Mouse (Mus musculus): ENCODE measurements around the gene Pdyn.

Gene Pdyn

DNA sequence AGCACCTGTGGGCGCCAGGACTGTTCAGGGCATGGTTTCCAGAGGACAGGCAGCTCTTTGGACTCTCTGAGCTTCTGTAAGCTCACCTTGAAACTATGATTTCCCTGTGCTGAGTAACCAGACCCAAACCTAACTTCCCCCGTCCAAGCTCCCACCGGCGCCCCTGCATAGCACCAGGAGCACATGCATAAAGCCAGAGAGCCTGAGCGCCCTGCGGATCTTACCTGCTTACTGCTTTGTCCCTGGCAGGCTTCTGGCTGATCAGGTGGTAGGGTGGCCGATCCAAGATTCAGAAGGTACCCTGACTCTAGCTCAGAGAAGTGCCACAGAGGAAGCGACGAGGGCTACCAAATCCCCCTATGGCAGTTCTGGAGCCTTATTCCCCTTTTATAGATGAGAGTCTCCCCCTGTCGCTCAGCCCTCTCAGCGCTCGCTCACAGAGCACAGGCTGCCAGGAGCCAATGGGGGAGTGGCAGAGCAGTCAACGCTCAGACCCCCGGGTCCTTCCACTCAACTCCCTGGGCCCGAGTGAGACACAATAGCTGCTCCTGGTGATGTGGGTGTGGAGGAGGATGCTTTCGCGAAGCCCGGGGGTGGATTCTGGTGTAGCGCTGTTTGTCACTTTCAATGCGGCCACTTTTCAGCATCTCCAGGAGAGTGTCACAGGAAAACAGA, at the start of gene Pdyn:
TSS of gene Pdyn (minus strand) at position 361 of the 675 bp plus-strand sequence.
- DNase-seq = no peak

- DNase-seq = no peak
Observed at GRCm38 (mm10) chr2:129742016-129742415, 42.4 kb upstream of the Pdyn start.

GRCm38 (mm10) chr2:129740515-129740914, 40.9 kb upstream of the Pdyn start:
- DNase-seq = no peak

DNA sequence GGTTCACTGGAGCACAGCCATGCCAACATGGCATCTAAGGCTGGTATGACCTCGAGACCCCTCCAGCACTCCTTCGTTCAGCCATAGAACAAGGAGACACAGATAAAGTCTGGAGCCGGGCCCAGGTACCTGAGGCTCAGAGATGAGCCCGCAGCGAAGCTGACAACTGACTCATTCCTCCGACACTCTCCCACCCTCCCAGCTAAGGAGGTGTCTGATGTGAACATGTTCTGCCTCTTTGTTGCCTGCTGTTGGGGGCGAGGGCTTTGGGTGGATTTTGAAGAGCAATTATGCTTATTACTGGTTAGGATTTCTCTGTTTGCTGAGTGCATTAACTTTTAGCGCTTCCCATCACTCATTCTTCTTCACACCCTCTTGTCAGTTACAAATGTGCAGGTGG, 34.4 kb upstream of the Pdyn start:
- no peak for DNase-seq

GRCm38 (mm10) chr2:129729681-129730080, 30.0 kb upstream of the Pdyn start:
- peak; percentile 19 for DNase-seq

GRCm38 (mm10) chr2:129715671-129716070, 16.0 kb upstream of the Pdyn start:
- peak; percentile 56 for DNase-seq

- DNase-seq = no peak
Observed at GRCm38 (mm10) chr2:129713026-129713544, 13.4 kb upstream of the Pdyn start.

DNA sequence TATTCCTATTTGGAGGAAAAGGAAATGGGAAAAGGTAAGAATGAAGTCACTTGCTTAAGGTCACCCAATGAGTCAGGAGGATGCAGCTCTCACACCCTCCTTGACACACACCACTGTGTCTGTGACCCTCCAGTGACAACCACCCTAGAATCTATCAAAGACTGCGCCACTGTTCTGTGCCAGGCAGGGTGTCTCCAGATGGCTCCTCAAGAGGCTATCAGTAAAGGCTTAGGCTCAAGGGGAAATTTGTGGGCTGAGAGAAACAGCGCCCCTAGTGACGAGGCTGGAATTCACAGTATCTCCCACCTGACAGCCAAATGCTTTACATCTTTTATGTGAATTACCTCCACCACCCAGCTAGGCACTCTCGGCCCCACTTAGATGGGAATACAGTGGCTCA, 3.6 kb downstream of the Pdyn start:
- DNase-seq = peak; percentile 27

DNA sequence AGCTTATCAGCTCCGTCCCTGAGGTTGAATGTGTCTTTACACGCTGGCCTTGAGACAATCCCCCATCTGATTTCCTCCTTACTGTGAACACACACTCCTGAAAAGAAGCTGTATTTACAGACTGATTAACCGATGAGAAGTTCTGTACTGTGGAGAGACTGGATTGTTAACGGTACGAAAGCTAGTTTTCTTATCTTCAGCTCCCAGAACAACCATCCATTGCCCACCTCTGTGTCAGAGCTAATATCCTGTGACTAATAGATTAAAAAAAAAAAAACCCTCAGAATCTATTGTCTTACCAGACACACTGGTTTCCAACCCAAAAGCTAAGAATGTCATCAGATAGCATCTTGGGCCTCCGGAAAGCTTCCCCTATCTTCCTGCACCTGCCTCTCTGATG, 5.3 kb downstream of the Pdyn start:
- no peak for DNase-seq

- no peak for DNase-seq
Observed at GRCm38 (mm10) chr2:129692694-129693093, 7.0 kb downstream of the Pdyn start.

DNA sequence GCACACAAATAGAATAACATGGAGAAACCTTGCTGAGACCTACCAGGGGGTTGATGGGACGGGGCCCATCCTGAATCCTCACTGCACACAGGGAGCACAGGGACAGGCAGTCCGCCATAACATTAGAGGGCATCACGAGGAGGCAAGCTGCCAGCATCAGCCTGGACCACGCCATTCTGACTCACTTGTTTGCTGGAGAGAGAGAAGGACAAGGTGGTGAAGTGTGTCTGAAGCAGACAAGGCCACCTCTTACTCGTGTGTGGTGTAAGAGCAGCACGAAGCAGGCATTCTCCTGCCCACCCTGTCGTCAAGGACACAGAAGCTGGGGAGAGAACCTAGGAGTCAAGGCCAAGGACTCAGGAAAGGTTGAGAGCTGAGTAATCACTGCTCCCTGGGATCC, 9.9 kb downstream of the Pdyn start:
- no peak for DNase-seq

DNA sequence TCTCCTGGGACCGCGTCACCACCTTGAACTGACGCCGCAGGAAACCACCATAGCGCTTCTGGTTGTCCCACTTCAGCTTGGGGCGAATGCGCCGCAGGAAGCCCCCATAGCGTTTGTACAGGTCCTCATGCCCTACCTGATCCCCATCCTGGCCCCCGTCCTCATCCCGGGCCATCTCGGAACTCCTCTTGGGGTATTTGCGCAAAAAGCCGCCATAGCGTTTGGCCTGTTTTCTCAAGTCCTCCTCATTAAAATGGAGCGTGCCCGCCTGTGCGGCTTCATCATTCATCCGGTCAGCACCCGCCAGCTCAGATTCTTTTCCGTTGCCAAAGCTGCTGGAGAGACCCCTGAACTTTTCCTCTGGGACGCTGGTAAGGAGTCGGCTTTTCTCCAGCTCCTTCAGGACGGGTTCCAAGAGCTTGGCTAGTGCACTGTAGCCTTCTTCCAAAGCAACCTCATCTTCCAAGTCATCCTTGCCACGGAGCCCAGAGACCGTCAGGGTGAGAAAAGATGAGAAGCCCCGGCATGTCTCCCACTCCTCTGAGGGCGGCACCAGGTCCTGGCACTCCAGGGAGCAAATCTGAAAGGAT, 11.5 kb downstream of the Pdyn start:
- DNase-seq = no peak

DNA sequence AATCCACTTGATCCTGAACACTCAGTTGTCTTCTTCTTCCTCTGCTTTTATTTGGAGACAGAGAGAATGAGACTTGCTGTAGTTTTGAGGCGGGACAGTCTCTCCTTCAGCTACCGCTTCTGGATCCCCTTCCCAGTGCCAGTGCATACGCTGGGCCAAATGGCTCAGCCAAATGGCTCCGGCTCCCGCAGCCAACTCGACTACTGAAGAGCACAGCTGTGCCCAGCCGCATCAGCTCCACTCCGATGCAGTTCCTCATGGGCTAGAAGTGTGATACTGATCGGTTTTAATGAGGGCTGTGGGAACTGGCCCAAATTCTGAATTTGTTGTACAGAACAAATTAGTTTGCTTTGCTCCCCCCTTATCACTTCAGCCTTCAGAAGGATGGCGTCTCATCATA, 12.7 kb downstream of the Pdyn start:
- no peak for DNase-seq

GRCm38 (mm10) chr2:129684014-129684413, 15.6 kb downstream of the Pdyn start:
- no peak for DNase-seq

DNA sequence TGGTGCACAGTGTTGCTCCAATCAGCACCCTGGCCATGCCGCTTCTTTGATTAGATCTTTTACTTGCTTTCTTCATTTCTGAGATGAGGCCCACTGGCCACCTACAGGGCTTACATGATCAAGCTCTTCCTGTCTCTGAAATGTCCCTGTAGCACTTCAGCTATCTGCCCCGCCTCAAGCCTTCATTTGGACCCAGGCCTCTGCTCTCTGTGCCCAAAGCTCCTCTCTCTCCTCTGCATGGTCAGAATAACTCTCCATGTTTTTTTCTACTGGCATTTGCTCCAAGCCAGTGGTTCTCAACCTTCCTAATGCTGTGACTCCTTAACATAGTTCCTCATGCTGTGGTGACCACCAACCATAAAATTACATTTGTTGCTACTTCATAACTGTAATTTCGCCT, 19.4 kb downstream of the Pdyn start:
- DNase-seq = no peak

GRCm38 (mm10) chr2:129679066-129679465, 20.6 kb downstream of the Pdyn start:
- DNase-seq = no peak

DNA sequence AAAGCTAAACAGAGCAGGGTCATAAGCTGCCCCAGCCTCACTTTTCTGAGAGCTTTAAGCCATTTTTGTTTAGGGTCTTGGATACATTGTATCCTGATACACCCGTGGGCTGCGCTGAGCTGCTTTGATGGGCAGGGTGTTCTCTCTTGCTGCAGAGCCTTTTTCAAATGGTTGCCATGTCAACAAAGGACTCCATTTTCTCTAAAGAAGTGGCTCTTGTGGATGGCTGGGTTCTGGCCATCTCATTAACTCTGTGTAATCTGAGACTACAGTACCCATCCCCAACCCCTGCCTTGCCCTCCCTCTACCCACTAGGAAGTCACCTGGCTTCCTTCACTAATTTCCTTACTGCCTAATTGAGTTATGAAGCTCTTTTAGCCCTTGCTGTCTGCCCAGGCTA, 22.0 kb downstream of the Pdyn start:
- DNase-seq = no peak

GRCm38 (mm10) chr2:129674935-129675634, 24.6 kb downstream of the Pdyn start:
- peak; percentile 77 for DNase-seq

DNA sequence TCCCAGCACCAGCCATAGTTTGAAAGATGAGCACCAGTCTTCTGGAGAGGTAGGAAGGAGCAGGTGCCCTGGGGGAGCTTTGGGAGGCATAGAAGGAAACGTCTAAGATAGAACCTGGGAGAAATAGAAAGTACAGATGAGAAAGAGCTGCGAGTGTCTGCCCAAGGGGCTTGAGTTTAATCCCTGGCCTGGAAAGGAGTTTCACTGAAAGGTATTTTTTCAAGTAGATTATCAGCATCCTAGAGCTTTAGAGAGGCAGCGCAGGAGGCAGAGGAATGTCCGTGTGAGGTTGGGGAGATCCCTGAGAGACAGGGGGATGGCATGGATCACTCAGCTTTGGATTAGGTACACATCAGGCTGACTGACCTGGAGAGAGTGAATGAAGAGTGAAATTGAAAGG, 27.7 kb downstream of the Pdyn start:
- DNase-seq = no peak

DNA sequence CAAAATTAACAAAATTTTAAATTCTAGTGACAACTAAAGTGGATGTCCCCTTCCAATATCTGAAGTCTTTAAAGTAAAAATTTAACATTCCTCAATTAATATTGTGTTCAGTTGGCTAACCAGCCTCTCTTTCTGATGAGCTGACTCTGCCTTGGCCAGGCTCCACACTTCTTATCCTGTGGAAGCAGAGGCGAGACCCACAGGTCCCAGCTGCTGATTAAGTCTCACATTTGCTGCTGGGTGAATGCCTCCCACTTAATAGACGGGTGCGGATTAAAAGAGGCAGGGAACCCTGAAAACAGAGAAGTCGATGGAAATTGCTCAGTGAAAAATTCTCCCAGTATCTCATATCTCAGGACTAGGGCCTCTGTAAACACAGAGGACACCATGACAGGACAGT, 37.2 kb downstream of the Pdyn start:
- no peak for DNase-seq

- peak; percentile 44 for DNase-seq
Observed at GRCm38 (mm10) chr2:129660020-129660419, 39.6 kb downstream of the Pdyn start.

DNA sequence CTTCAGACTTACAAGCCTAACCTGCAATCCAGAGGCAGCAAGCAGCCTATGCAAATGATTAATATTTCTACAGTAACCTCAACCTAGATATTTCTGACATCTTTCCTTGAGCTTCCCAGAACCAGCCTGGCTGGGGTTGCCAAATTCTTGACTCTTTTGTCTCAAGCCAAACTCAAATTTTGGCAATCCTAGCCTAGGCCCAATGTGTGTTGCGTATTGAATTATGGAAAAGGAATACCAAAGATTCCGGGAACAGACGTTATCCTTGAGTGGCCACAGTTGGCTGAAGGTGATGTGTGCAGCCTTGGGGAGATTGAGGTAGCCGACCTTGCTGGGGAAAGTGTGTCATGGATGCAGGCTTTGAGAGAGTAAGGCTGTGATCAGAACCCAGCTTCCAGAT, 40.8 kb downstream of the Pdyn start:
- DNase-seq = no peak

GRCm38 (mm10) chr2:129655033-129655432, 44.6 kb downstream of the Pdyn start:
- DNase-seq = no peak

Measured in kidney, adult 9 months (tissue).